Mouse (Mus musculus): ENCODE measurements around the gene Suz12. TPM values are rescaled to one million over a fixed set of nuclear protein-coding genes. Genes with fewer than 3 reads are reported as not detected.

The Suz12 gene
- total RNA-seq (2014; rRNA removed) (25.8 and 34.8 TPM in 2 replicates), polyA plus RNA-seq (2015; fragmentation: Nextera tagmentation; extraction: Ambion mirVana) (7.3 and 8.1 TPM in 2 replicates)

DNA sequence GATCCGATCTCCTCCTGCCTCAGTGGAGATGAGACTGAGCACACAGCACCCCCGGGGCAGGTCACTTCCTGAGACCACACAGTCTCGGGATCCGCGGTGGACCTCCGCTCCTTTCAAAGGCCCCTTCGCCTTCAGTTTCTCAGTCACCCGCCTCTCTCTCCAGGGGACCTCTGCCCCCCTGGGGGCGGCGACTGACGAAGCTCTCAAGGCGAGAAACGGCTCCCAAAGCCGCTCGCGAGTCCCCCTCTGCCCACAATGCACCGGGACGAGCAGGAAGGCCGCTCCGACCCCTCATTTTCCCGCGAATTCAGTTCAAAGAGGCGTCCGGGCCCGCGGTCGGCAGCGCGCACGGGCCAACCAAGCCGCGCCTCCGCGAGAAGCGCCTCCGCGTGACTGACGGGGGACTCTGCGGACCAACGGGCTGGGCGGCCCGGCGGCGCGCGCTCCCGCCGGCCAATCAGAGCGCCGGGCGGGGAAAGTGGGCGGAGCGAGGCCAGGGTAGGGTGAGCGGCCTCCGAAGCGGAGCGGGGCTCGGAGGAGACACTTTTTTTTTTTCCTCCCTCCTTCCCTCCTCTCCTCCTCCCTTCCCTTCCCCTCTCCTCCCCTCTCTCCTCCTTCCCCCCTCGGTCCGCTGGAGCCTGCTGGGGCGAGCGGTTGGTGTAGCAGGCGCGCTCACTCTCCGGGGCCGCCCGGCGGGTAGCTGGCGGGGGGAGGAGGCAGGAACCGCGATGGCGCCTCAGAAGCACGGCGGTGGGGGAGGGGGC lies at the start of gene Suz12:
Suz12 (plus strand) TSS at position 515 of the 764 bp plus-strand sequence.
- no peaks in the 10 kb centered on the region for H3K4me1 ChIP-seq (ENCODE audit: insufficient read depth)
- H3K27me3 ChIP-seq (ENCODE audit: insufficient read depth, low read length), result no peaks in the 10 kb centered on the region
- H3K9me3 ChIP-seq (ENCODE audit: low read length), result no peaks in the 10 kb centered on the region
- H3K27ac ChIP-seq (ENCODE audit: low read depth, low read length), result peak within 1 kb of the TSS; percentile 91
- no peak for TF ChIP-seq CTCF (IDR thresholded peaks at IDR 0.05; ENCODE audit: low read depth)
- H3K36me3 ChIP-seq (ENCODE audit: insufficient read depth), result no peaks in the 10 kb centered on the region
- H3K4me2 ChIP-seq (ENCODE audit: low read depth), result peak within 1 kb of the TSS; percentile 90
- peak within 1 kb of the TSS; percentile 91 for H3K4me3 ChIP-seq (ENCODE audit: low read depth, low read length)
- ATAC-seq, result peak; percentile 98
- DNase-seq, result peak; percentile 99
- H3K9ac ChIP-seq, result peak within 1 kb of the TSS; percentile 67
- 4% methylated on average over 61 of the region's 74 CpGs for WGBS

DNA sequence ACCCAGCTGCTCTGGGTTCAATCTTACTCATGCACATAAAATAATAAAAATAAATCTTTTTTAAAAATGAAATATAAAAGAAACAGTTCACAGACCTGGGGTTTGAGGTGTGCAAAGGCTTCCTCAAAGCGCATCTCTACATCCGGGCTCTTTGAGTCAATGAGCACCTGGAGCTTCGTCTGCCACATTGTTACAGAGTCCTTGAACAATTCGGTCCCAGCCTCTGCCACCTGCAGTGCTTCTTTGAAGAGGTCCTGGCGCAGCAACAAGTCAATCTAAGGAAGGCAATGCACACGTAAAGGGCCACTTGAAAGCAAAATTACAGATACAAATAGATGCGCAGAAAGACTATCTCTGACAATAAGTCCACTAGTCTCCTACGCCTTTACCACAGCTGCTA lies 49.8 kb upstream of the Suz12 start:
- no peaks in the 10 kb centered on the region for H3K27me3 ChIP-seq (ENCODE audit: insufficient read depth, low read length)
- peaks cover 66% of the 10 kb centered on the region for H3K36me3 ChIP-seq (ENCODE audit: insufficient read depth)
- no peaks in the 10 kb centered on the region for H3K4me1 ChIP-seq (ENCODE audit: insufficient read depth)
- 92% methylated on average over 8 of the region's 8 CpGs for WGBS
- TF ChIP-seq CTCF (IDR thresholded peaks at IDR 0.05; ENCODE audit: low read depth), result no peak
- DNase-seq (no peak), ATAC-seq (no peak)
- H3K4me3 ChIP-seq (ENCODE audit: low read depth, low read length), result no peak overlapping the region
- H3K27ac ChIP-seq (ENCODE audit: low read depth, low read length), result no peak overlapping the region
- H3K9ac ChIP-seq, result no peak overlapping the region
- no peaks in the 10 kb centered on the region for H3K9me3 ChIP-seq (ENCODE audit: low read length)
- no peak overlapping the region for H3K4me2 ChIP-seq (ENCODE audit: low read depth)

DNA sequence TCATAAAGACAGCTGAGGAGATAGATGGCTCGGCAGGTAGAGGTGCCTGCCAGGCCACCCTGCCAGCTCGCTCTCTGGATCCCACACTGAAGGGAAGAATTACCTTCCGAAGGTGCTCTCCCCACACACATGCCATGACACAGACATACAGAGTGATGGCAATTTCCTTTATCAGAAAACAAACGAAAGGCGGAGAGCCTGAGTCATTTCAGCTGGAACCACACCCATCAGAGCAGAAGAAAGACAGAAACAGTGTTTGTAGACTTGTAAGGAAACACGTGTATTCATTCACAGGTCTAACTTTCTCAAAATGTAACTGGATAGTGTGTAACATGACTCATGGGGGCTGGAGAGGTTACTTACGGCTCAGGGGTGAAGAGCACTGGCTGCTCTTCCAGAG lies 49.3 kb upstream of the Suz12 start:
- no peak for ATAC-seq
- peaks cover 71% of the 10 kb centered on the region for H3K36me3 ChIP-seq (ENCODE audit: insufficient read depth)

DNA sequence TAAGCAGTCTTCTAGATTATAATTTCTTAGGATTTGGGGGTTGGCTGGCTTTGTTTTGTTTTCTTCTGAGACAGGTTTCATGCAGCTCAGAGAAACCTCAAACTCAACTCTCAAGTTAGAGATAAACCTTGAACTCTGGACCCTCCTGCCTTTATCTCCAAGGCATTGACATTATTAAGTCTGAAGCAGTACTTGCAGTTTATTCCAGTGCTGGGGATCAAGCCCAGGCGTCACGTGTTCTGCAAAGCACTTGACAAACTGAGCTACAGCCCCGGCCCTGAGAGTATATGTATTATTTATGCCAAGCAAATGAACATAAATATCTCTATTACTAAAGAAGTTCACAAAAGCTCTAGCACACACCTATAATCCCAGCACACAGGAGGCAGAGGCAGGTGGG lies 45.6 kb upstream of the Suz12 start:
- Histone ChIP-seq H3K27ac (ENCODE audit: low read depth, low read length) (no peak overlapping the region), H3K36me3 (ENCODE audit: insufficient read depth) (peaks cover 71% of the 10 kb centered on the region), H3K27me3 (ENCODE audit: insufficient read depth, low read length) (no peaks in the 10 kb centered on the region), H3K4me3 (ENCODE audit: low read depth, low read length) (no peak overlapping the region), H3K9me3 (ENCODE audit: low read length) (no peaks in the 10 kb centered on the region), H3K4me2 (ENCODE audit: low read depth) (no peak overlapping the region), H3K9ac (no peak overlapping the region), H3K4me1 (ENCODE audit: insufficient read depth) (no peaks in the 10 kb centered on the region)
- no peak for TF ChIP-seq CTCF (IDR thresholded peaks at IDR 0.05; ENCODE audit: low read depth)
- DNase-seq, result no peak
- ATAC-seq, result no peak
- WGBS, result 97% methylated on average over 3 of the region's 3 CpGs

More for the DNA sequence above, 49.3 kb upstream of the Suz12 start:
- 92% methylated on average over 7 of the region's 7 CpGs for whole genome bisulfite sequencing
- Histone ChIP-seq H3K27ac (ENCODE audit: low read depth, low read length) (no peak overlapping the region), H3K4me1 (ENCODE audit: insufficient read depth) (no peaks in the 10 kb centered on the region), H3K4me2 (ENCODE audit: low read depth) (no peak overlapping the region), H3K27me3 (ENCODE audit: insufficient read depth, low read length) (no peaks in the 10 kb centered on the region), H3K9ac (no peak overlapping the region), H3K4me3 (ENCODE audit: low read depth, low read length) (no peak overlapping the region), H3K9me3 (ENCODE audit: low read length) (no peaks in the 10 kb centered on the region)
- no peak for TF ChIP-seq CTCF (IDR thresholded peaks at IDR 0.05; ENCODE audit: low read depth)
- DNase-seq, result no peak

DNA sequence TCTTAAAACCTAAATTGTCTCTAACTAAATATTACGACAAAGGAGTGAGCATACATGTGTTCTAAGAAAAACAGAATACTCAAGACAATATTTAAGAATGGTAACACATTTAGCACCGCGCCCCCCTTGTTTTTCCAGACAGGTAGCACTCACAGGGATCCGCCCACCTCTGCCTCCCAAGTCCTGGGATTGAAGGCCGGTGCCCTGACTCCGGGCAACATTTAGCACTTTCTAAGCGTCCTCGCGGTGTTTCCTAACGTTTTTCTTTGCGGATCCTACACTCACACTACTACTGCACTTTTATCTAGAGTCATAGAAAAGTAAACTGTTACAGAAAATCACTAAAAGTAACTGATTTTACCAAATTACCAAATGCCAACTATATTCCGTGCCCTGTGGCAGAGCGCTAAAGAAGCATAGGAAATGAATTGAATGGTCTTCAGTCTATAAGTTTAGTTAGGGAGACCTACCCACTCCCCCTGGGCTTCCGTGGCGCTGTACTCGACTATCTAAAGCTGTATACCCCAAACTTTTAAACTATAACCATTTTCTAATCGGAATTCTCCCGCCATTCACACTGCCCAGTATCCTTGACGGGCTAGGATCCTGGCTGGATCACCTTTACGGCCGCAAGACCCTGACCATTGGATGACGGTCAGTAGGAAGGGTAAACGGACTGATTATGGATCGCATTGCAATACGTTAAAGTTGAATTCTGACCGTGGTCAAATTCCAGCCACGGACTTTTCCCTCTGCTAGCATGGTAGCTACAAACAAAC lies 31.4 kb upstream of the Suz12 start:
- Histone ChIP-seq H3K9me3 (ENCODE audit: low read length) (no peaks in the 10 kb centered on the region), H3K4me3 (ENCODE audit: low read depth, low read length) (peak overlapping the region; percentile 79), H3K27me3 (ENCODE audit: insufficient read depth, low read length) (no peaks in the 10 kb centered on the region), H3K27ac (ENCODE audit: low read depth, low read length) (0 out of 2 replicates have a peak overlapping the region, but pooled peaks have one; percentile 40), H3K36me3 (ENCODE audit: insufficient read depth) (peaks cover 23% of the 10 kb centered on the region), H3K4me1 (ENCODE audit: insufficient read depth) (0 out of 2 replicates have a peak, but pooled peaks cover 7% of the 10 kb centered on the region), H3K4me2 (ENCODE audit: low read depth) (peak overlapping the region; percentile 85), H3K9ac (peak overlapping the region; percentile 62)
- 6% methylated on average over 27 of the region's 27 CpGs for WGBS
- TF ChIP-seq CTCF (IDR thresholded peaks at IDR 0.05; ENCODE audit: low read depth), result no peak
- no peak for DNase-seq
- ATAC-seq, result no peak

DNA sequence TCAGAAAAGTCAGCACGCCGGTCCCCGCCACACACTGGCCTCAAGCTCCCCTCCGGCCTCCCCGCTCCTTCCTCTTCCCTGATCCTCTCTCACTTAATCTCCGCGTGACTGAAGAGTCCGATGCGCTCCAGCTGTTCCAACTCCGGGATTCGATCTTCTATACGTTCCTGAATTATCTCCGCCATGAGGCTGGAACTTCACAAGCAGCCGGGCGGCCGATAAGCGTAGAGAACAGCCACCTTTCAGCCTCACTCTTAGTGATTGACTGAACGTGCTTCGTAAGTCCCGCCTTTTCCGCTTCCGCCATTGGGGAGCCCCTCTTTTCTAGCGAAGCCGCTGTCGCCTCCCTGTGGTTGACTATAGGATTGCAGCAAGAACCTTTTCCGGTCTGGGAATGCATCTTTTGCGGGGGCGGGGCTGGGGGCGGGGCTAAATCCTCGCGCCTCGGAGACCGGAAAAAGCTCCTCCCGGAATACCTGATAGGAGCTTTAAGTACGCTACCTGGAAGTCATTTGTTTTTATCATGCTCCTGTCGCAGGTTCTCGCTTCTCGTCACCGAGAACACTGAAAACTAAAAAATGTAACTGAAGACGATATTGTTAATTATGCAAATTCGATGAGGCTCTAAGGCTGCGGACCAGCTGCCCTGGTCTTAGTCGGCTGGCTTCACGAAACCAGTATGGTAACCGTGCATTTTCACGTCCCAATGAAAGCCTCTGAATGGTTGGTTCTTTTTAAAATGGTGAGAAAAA lies 30.6 kb upstream of the Suz12 start, which contains the start of gene Utp6:
Utp6 (minus strand) TSS at position 266 of the 752 bp plus-strand sequence.
- DNase-seq (peak; percentile 100), ATAC-seq (peak; percentile 98)
- 0 out of 2 replicates have a peak within 1 kb of the TSS, but pooled peaks have one; percentile 40 for H3K27ac ChIP-seq (ENCODE audit: low read depth, low read length)

More for the DNA sequence above, 30.6 kb upstream of the Suz12 start, which contains the start of gene Utp6:
- peaks cover 20% of the 10 kb centered on the region for H3K36me3 ChIP-seq (ENCODE audit: insufficient read depth)
- 0 out of 2 replicates have a peak, but pooled peaks cover 7% of the 10 kb centered on the region for H3K4me1 ChIP-seq (ENCODE audit: insufficient read depth)
- H3K4me3 ChIP-seq (ENCODE audit: low read depth, low read length), result peak within 1 kb of the TSS; percentile 79
- peak; percentile 87 for TF ChIP-seq CTCF (IDR thresholded peaks at IDR 0.05; ENCODE audit: low read depth)
- H3K27me3 ChIP-seq (ENCODE audit: insufficient read depth, low read length), result no peaks in the 10 kb centered on the region
- peak within 1 kb of the TSS; percentile 62 for H3K9ac ChIP-seq
- H3K4me2 ChIP-seq (ENCODE audit: low read depth), result peak within 1 kb of the TSS; percentile 85
- H3K9me3 ChIP-seq (ENCODE audit: low read length), result no peaks in the 10 kb centered on the region
- WGBS, result under 1% methylated on average over 46 of the region's 46 CpGs
